Mouse (Mus musculus): Measurements from ENCODE around the gene Atxn2.

GRCm38 (mm10) chr5:121821552-121821951 lies 110.4 kb downstream of the Atxn2 start:
- TF ChIP-seq CTCF (IDR thresholded peaks at IDR 0.05; ENCODE audit: low read depth, low read length) (no peak), POLR2A (IDR thresholded peaks at IDR 0.05; ENCODE audit: borderline replicate concordance, low read depth, low read length) (no peak)
